ENCODE assay signal across 24 mouse cellular contexts in the genomic region with DNA sequence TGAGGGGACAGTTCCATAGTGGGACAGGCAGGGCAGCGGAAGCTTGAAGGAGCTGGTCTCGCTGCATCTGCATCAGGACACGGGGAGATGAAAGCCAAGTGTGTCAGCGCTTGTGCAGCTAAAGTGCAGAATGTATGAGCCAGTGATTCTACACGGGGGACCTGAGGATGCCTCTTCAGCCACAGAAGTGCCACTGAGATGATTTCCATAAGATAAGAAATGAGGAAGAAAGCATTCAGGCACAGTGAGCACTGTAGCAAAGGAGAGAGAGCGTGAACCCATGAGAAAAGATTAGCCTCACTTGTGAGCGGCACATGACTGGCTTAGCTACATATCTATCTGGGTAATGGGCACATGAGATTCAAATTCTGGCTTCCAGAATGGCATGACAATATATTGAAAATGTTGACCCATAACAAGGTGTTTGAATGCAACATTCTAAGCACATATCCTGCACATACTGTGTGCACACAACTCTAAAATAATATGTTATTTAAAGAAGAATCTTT. TPM values are rescaled to one million over a fixed set of nuclear protein-coding genes. Genes with fewer than 3 reads are reported as not detected.
DNase-seq lines count a peak whose midpoint lies in the region; ATAC-seq and TF ChIP-seq lines count a peak whose summit lies in the region.
"Had no signal": no experiment of that assay in that cellular context is flagged by ENCODE, and none has a peak within 500 bp of the region (broad histone marks: within the 10 kb centered on the region; RNA-seq: fewer than 3 reads in every experiment).

No protein-coding gene starts in this region.

- WGBS in heart, embryonic 10.5 days, result 85% methylated on average over 7 of the region's 7 CpGs
- WGBS in midbrain, embryonic 14.5 days, result 93% methylated on average over 7 of the region's 7 CpGs
- 94% methylated on average over 7 of the region's 7 CpGs for WGBS in midbrain, embryonic 11.5 days

- H3K9ac ChIP-seq in MEL (ENCODE audit: control insufficient read depth, low read depth, low read length, poor library complexity, severe bottlenecking), result no peak overlapping the region
- no peak overlapping the region for H3K9ac ChIP-seq in midbrain, embryonic 14.5 days (replicated peaks; ENCODE audit: low read length)
- no peak overlapping the region for H3K9ac ChIP-seq in midbrain, embryonic 11.5 days (ENCODE audit: low read length)
- H3K9ac ChIP-seq: embryonic facial prominence, embryonic 13.5 days; embryonic facial prominence, embryonic 15.5 days; forebrain, embryonic 12.5 days had no signal

- peak; percentile 72 for DNase-seq in heart, adult 11 months
- no peak for DNase-seq in heart, embryonic 10.5 days (ENCODE audit: low spot score)
- DNase-seq in MEL (ENCODE audit: low read depth, low spot score), result peak; percentile 56
- DNase-seq in midbrain, embryonic 14.5 days, result no peak
- no peak for DNase-seq in midbrain, embryonic 11.5 days (ENCODE audit: low spot score, missing footprints)
- no peak for DNase-seq in lung, postnatal 10 days
- DNase-seq: adrenal gland, adult 2 months; adrenal gland, postnatal 10 days; adrenal gland, postnatal 25 days; cerebellum, adult 11 months; cerebellum, adult 18-20 months; cerebellum, adult 8-10 months; cerebellum, adult 9-11 months; cerebellum, postnatal 14 days; cerebellum, postnatal 36 days; embryo, embryonic 11 days had no signal

- H3K79me2 ChIP-seq in MEL (ENCODE audit: control insufficient read depth, insufficient read depth, low read length, poor library complexity), result no peaks in the 10 kb centered on the region

- H3K36me3 ChIP-seq in heart, embryonic 10.5 days, result peaks cover 25% of the 10 kb centered on the region; the same call in 1 of the 2 replicates
- peaks cover 0 to 7% of the 10 kb centered on the region in 2 experiments; a peak in 2 of 4 replicates for H3K36me3 ChIP-seq in MEL (ENCODE audit: control insufficient read depth in 1 of 2, insufficient read depth in 2 of 2, low read length in 2 of 2)
- H3K36me3 ChIP-seq in midbrain, embryonic 14.5 days (ENCODE audit: control insufficient read depth, insufficient read depth, low read length), result peaks cover 53% of the 10 kb centered on the region
- no peaks in the 10 kb centered on the region for H3K36me3 ChIP-seq in midbrain, embryonic 11.5 days (ENCODE audit: control insufficient read depth, insufficient read depth, low read length)

- no peaks in the 10 kb centered on the region for H3K9me3 ChIP-seq in heart, embryonic 10.5 days
- H3K9me3 ChIP-seq in MEL (replicated peaks; ENCODE audit: insufficient read depth, low read length), result no peaks in the 10 kb centered on the region
- H3K9me3 ChIP-seq in midbrain, embryonic 14.5 days (ENCODE audit: control insufficient read depth, low read length), result no peaks in the 10 kb centered on the region
- no peaks in the 10 kb centered on the region for H3K9me3 ChIP-seq in midbrain, embryonic 11.5 days (ENCODE audit: control insufficient read depth, low read length)
- H3K9me3 ChIP-seq: embryonic facial prominence, embryonic 13.5 days; embryonic facial prominence, embryonic 15.5 days; forebrain, embryonic 10.5 days; forebrain, embryonic 12.5 days had no signal

- no peaks in the 10 kb centered on the region for H3K4me1 ChIP-seq in heart, embryonic 10.5 days
- H3K4me1 ChIP-seq in MEL (ENCODE audit: control insufficient read depth in 1 of 2, insufficient read depth in 2 of 2, low read length in 2 of 2), result peaks cover 0 to 3% of the 10 kb centered on the region in 2 experiments; a peak in 1 of 4 replicates
- no peaks in the 10 kb centered on the region for H3K4me1 ChIP-seq in midbrain, embryonic 14.5 days (ENCODE audit: control insufficient read depth, insufficient read depth, low read length)
- no peaks in the 10 kb centered on the region for H3K4me1 ChIP-seq in midbrain, embryonic 11.5 days (ENCODE audit: control insufficient read depth, insufficient read depth, low read length)
- H3K4me1 ChIP-seq: embryonic facial prominence, embryonic 13.5 days; embryonic facial prominence, embryonic 15.5 days; forebrain, embryonic 10.5 days; forebrain, embryonic 12.5 days had no signal

- no peak overlapping the region for H3K4me3 ChIP-seq in heart, embryonic 10.5 days
- no peak overlapping the region for H3K4me3 ChIP-seq in MEL (ENCODE audit: control insufficient read depth in 1 of 2, insufficient read depth in 1 of 2, low read depth in 2 of 2, low read length in 2 of 2)
- no peak overlapping the region for H3K4me3 ChIP-seq in midbrain, embryonic 14.5 days (replicated peaks; ENCODE audit: low read depth, low read length)
- H3K4me3 ChIP-seq in midbrain, embryonic 11.5 days (ENCODE audit: low read depth, low read length), result no peak overlapping the region
- H3K4me3 ChIP-seq: embryonic facial prominence, embryonic 13.5 days; embryonic facial prominence, embryonic 15.5 days; erythroblast, embryonic 14.5 days; forebrain, embryonic 10.5 days; forebrain, embryonic 12.5 days had no signal

- H3K27me3 ChIP-seq in heart, embryonic 10.5 days (ENCODE audit: insufficient read depth, poor library complexity, severe bottlenecking), result no peaks in the 10 kb centered on the region
- H3K27me3 ChIP-seq in MEL (ENCODE audit: control insufficient read depth in 1 of 2, insufficient read depth in 2 of 2, low read length in 2 of 2), result no peaks in the 10 kb centered on the region
- H3K27me3 ChIP-seq in midbrain, embryonic 14.5 days (ENCODE audit: control insufficient read depth, insufficient read depth, low read length), result no peaks in the 10 kb centered on the region
- H3K27me3 ChIP-seq in midbrain, embryonic 11.5 days (ENCODE audit: control insufficient read depth, insufficient read depth, low read length), result no peaks in the 10 kb centered on the region
- H3K27me3 ChIP-seq: embryonic facial prominence, embryonic 13.5 days; embryonic facial prominence, embryonic 15.5 days; forebrain, embryonic 12.5 days had no signal

- no peak for TF ChIP-seq EP300 in MEL (IDR thresholded peaks at IDR 0.05; ENCODE audit: low read depth in 1 of 2, low read length in 2 of 2)

- peak; percentile 44; the same call in 1 of the 2 replicates for ATAC-seq in megakaryocyte, adult 5-6 weeks (ENCODE audit: poor library complexity, severe bottlenecking)
- ATAC-seq in midbrain, embryonic 14.5 days (ENCODE audit: low FRiP score, low TSS enrichment), result no peak
- ATAC-seq in midbrain, embryonic 11.5 days (ENCODE audit: low FRiP score), result no peak
- ATAC-seq: forebrain, embryonic 14.5 days; forebrain, embryonic 16.5 days had no signal

- no peak overlapping the region for H3K4me2 ChIP-seq in midbrain, embryonic 14.5 days (ENCODE audit: low read length)
- no peak overlapping the region for H3K4me2 ChIP-seq in midbrain, embryonic 11.5 days
- H3K4me2 ChIP-seq: embryonic facial prominence, embryonic 13.5 days; embryonic facial prominence, embryonic 15.5 days; forebrain, embryonic 12.5 days had no signal

- no peak for TF ChIP-seq POLR2A in MEL (IDR thresholded peaks at IDR 0.05; ENCODE audit: control insufficient read depth in 1 of 2, insufficient read depth in 1 of 2, low read depth in 1 of 2, low read length in 2 of 2, poor library complexity in 1 of 2)

- H3K27ac ChIP-seq in heart, embryonic 10.5 days, result no peak overlapping the region
- H3K27ac ChIP-seq in MEL (ENCODE audit: control insufficient read depth, low read depth, low read length), result no peak overlapping the region
- no peak overlapping the region for H3K27ac ChIP-seq in midbrain, embryonic 14.5 days (replicated peaks; ENCODE audit: low read depth, low read length)
- H3K27ac ChIP-seq in midbrain, embryonic 11.5 days (ENCODE audit: low read depth, low read length), result no peak overlapping the region
- H3K27ac ChIP-seq: embryonic facial prominence, embryonic 13.5 days; embryonic facial prominence, embryonic 15.5 days; forebrain, embryonic 10.5 days; forebrain, embryonic 12.5 days had no signal

- TF ChIP-seq CTCF in MEL (IDR thresholded peaks at IDR 0.05 in 2 of 3, conservative IDR thresholded peaks at IDR 0.05 in 1 of 3; ENCODE audit: control insufficient read depth in 1 of 3, insufficient read depth in 1 of 3, low read depth in 2 of 3, low read length in 3 of 3, poor library complexity in 1 of 3, severe bottlenecking in 1 of 3), result no peak

- no peak for TF ChIP-seq RAD21 in MEL (IDR thresholded peaks at IDR 0.05; ENCODE audit: low read depth, low read length)

RNA-seq across cellular contexts. Expression of gene Tmem19, which starts 22.4 kb away (rescaled TPM):
- polyA plus RNA-seq in heart, embryonic 10.5 days (2016; fragmentation: Nextera tagmentation; extraction: Ambion mirVana), result 24.1 and 25.9 TPM in 2 replicates
- 10.7 and 12.1 TPM in 2 replicates for total RNA-seq in MEL (2012; rRNA removed)
- 10 to 100 TPM in 1 of 2 experiments, not detected in 1; 16.6 TPM for polyA plus RNA-seq in MEL (2012; ENCODE audit: insufficient read depth in 1 of 2, insufficient read length in 2 of 2, low read depth in 1 of 2, low replicate concordance in 2 of 2, missing spikeins in 1 of 2)
- 16.6 and 22.8 TPM in 2 replicates for total RNA-seq in megakaryocyte, adult 5-6 weeks (2015)
- 20.2 and 25.6 TPM in 2 replicates for total RNA-seq in megakaryocyte, adult 5-6 weeks (2017)
- 32.5 and 43.3 TPM in 2 replicates for polyA plus RNA-seq in midbrain, embryonic 14.5 days (2014; fragmentation: Nextera tagmentation; extraction: Ambion mirVana)
- polyA plus RNA-seq in midbrain, embryonic 11.5 days (2014; fragmentation: Nextera tagmentation; extraction: Ambion mirVana), result 39.7 and 42.2 TPM in 2 replicates

RNA-seq across cellular contexts. Expression of gene Rab21, which starts 24.5 kb away (rescaled TPM):
- polyA plus RNA-seq in heart, embryonic 10.5 days (2016; fragmentation: Nextera tagmentation; extraction: Ambion mirVana), result 3.4 and 3.6 TPM in 2 replicates
- total RNA-seq in MEL (2012; rRNA removed), result 12.9 and 15.5 TPM in 2 replicates
- 10 to 100 TPM; 20.9 to 31.5 TPM for polyA plus RNA-seq in MEL (2012; ENCODE audit: insufficient read depth in 1 of 2, insufficient read length in 2 of 2, low read depth in 1 of 2, low replicate concordance in 2 of 2, missing spikeins in 1 of 2)
- total RNA-seq in megakaryocyte, adult 5-6 weeks (2015), result 88.2 and 97.4 TPM in 2 replicates
- total RNA-seq in megakaryocyte, adult 5-6 weeks (2017), result 49.3 and 53.4 TPM in 2 replicates
- 12.8 and 14.0 TPM in 2 replicates for polyA plus RNA-seq in midbrain, embryonic 14.5 days (2014; fragmentation: Nextera tagmentation; extraction: Ambion mirVana)
- 9.7 and 9.8 TPM in 2 replicates for polyA plus RNA-seq in midbrain, embryonic 11.5 days (2014; fragmentation: Nextera tagmentation; extraction: Ambion mirVana)

RNA-seq across cellular contexts. Expression of gene Thap2, which starts 44.4 kb away (rescaled TPM):
- 16.7 and 18.1 TPM in 2 replicates for polyA plus RNA-seq in heart, embryonic 10.5 days (2016; fragmentation: Nextera tagmentation; extraction: Ambion mirVana)
- 4.3 and 5.9 TPM in 2 replicates for total RNA-seq in MEL (2012; rRNA removed)
- 1 to 10 TPM in 1 of 2 experiments, not detected in 1; 5.8 TPM for polyA plus RNA-seq in MEL (2012; ENCODE audit: insufficient read depth in 1 of 2, insufficient read length in 2 of 2, low read depth in 1 of 2, low replicate concordance in 2 of 2, missing spikeins in 1 of 2)
- total RNA-seq in megakaryocyte, adult 5-6 weeks (2015), result 5.5 and 5.8 TPM in 2 replicates
- total RNA-seq in megakaryocyte, adult 5-6 weeks (2017), result 5.6 and 5.7 TPM in 2 replicates
- 24.5 and 27.3 TPM in 2 replicates for polyA plus RNA-seq in midbrain, embryonic 14.5 days (2014; fragmentation: Nextera tagmentation; extraction: Ambion mirVana)
- polyA plus RNA-seq in midbrain, embryonic 11.5 days (2014; fragmentation: Nextera tagmentation; extraction: Ambion mirVana), result 23.6 and 24.0 TPM in 2 replicates

RNA-seq across cellular contexts. Expression of gene Zfc3h1, which starts 44.9 kb away (rescaled TPM):
- 14.5 and 19.5 TPM in 2 replicates for polyA plus RNA-seq in heart, embryonic 10.5 days (2016; fragmentation: Nextera tagmentation; extraction: Ambion mirVana)
- 14.4 and 16.7 TPM in 2 replicates for total RNA-seq in MEL (2012; rRNA removed)
- 10 to 100 TPM in 1 of 2 experiments, not detected in 1; 28.7 TPM for polyA plus RNA-seq in MEL (2012; ENCODE audit: insufficient read depth in 1 of 2, insufficient read length in 2 of 2, low read depth in 1 of 2, low replicate concordance in 2 of 2, missing spikeins in 1 of 2)
- total RNA-seq in megakaryocyte, adult 5-6 weeks (2015), result 56.7 and 65.8 TPM in 2 replicates
- total RNA-seq in megakaryocyte, adult 5-6 weeks (2017), result 46.7 and 47.7 TPM in 2 replicates
- polyA plus RNA-seq in midbrain, embryonic 14.5 days (2014; fragmentation: Nextera tagmentation; extraction: Ambion mirVana), result 25.4 and 28.6 TPM in 2 replicates
- polyA plus RNA-seq in midbrain, embryonic 11.5 days (2014; fragmentation: Nextera tagmentation; extraction: Ambion mirVana), result 21.2 and 25.6 TPM in 2 replicates

Comparison
In these comparisons a context has a peak if more than half of its experiments do, and no peak if none do; other contexts are left out.
1. DNase-seq: peak in heart, adult 11 months (single experiment) and MEL (single experiment); none in heart, embryonic 10.5 days (single experiment), midbrain, embryonic 14.5 days (single experiment), midbrain, embryonic 11.5 days (single experiment) and lung, postnatal 10 days (single experiment).